Mouse (Mus musculus) lung, adult 2 months (tissue): ENCODE measurements at regions not wholly inside any gene's neighbourhood (a gene's known extent, or its start where the extent isn't known, plus 50 kb on each side); places are given as distances from the start of the nearest gene placed in this dataset.
A peak's percentile ranks its signal among the peaks of the same experiment; 100 is the strongest.

Experiments used
- DNase-seq: peaks from one replicate; pipeline ENCODE4 v3.0.0; 2022
- H3K4me1 ChIP-seq: fragments of 200-500 bp; 2 replicates; pipeline ENCODE4 v1.6.1; 2011; ENCODE audit warnings: low read length; ENCODE audit not compliant: control insufficient read depth, insufficient read depth
- H3K4me3 ChIP-seq: fragments of 200-500 bp; replicated peaks from 2 replicates; pipeline ENCODE3; 2011; ENCODE audit warnings: low read depth, mild to moderate bottlenecking, control low read depth, low read length; ENCODE audit errors: extremely low read depth
- CTCF ChIP-seq: fragments of 200-500 bp; IDR thresholded peaks from 2 replicates; pipeline ENCODE4 v1.5.1; 2011; ENCODE audit warnings: mild to moderate bottlenecking, low read length, control low read depth; ENCODE audit not compliant: insufficient read depth
- POLR2A ChIP-seq: fragments of 200-500 bp; IDR thresholded peaks from 2 replicates; pipeline ENCODE4 v1.6.1; 2011; ENCODE audit warnings: low read depth, mild to moderate bottlenecking, control low read depth, low read length, borderline replicate concordance; ENCODE audit errors: extremely low read depth
- WGBS: fragments of 180-500 bp; shearing (Covaris S2); methylation state at CpG from one replicate; pipeline ENCODE4 v1.1.7; 2018; 5-methylcytosine and 5-hydroxymethylcytosine counted together

GRCm38 (mm10) chr4:35375791-35376190 is 149.8 kb upstream of the C9orf72 start:
- DNase-seq = no peak
- Histone ChIP-seq H3K4me3 (no peak overlapping the region), H3K4me1 (no peaks in the 10 kb centered on the region)
- WGBS = 78% methylated on average over 4 of the region's 4 CpGs
- no peak for TF ChIP-seq CTCF
- no peak for TF ChIP-seq POLR2A

- Histone ChIP-seq H3K4me3 (no peak overlapping the region), H3K4me1 (no peaks in the 10 kb centered on the region)
- DNase-seq = no peak
- WGBS = 56% methylated on average over 9 of the region's 9 CpGs
- no peak for TF ChIP-seq CTCF
- no peak for TF ChIP-seq POLR2A
Measured at GRCm38 (mm10) chr4:35373213-35373860, 147.4 kb upstream of the C9orf72 start.

GRCm38 (mm10) chr4:35372528-35373212 is 146.7 kb upstream of the C9orf72 start:
- WGBS = 21% methylated on average over 8 of the region's 8 CpGs
- peak; percentile 45 for DNase-seq
- Histone ChIP-seq H3K4me1 (no peaks in the 10 kb centered on the region), H3K4me3 (no peak overlapping the region)
- TF ChIP-seq POLR2A = no peak
- peak; percentile 90 for TF ChIP-seq CTCF

GRCm38 (mm10) chr4:35364161-35364560 is 138.2 kb upstream of the C9orf72 start:
- 64% methylated on average over 7 of the region's 7 CpGs for WGBS
- no peak for TF ChIP-seq POLR2A
- TF ChIP-seq CTCF = no peak
- Histone ChIP-seq H3K4me1 (no peaks in the 10 kb centered on the region), H3K4me3 (no peak overlapping the region)
- no peak for DNase-seq

- TF ChIP-seq CTCF = no peak
- TF ChIP-seq POLR2A = no peak
- Histone ChIP-seq H3K4me1 (no peaks in the 10 kb centered on the region), H3K4me3 (no peak overlapping the region)
- DNase-seq = no peak
- 76% methylated on average over 3 of the region's 3 CpGs for WGBS
Measured at GRCm38 (mm10) chr4:35362176-35362575, 136.2 kb upstream of the C9orf72 start.

- Histone ChIP-seq H3K4me1 (no peaks in the 10 kb centered on the region), H3K4me3 (no peak overlapping the region)
- 74% methylated on average over 3 of the region's 3 CpGs for WGBS
- TF ChIP-seq POLR2A = no peak
- TF ChIP-seq CTCF = no peak
- no peak for DNase-seq
Measured at GRCm38 (mm10) chr4:35359376-35359775, 133.4 kb upstream of the C9orf72 start.

- no peak for DNase-seq
- no peaks in the 10 kb centered on the region for H3K4me1 ChIP-seq
- no peak overlapping the region for H3K4me3 ChIP-seq
- 76% methylated on average over 12 of the region's 12 CpGs for WGBS
- TF ChIP-seq POLR2A (no peak), CTCF (no peak)
Measured at GRCm38 (mm10) chr4:35356904-35357563, 131.1 kb upstream of the C9orf72 start.

- no peak for TF ChIP-seq CTCF
- no peak for TF ChIP-seq POLR2A
- 69% methylated on average over 6 of the region's 6 CpGs for WGBS
- no peak for DNase-seq
Measured at GRCm38 (mm10) chr4:35356051-35356450, 130.1 kb upstream of the C9orf72 start.

GRCm38 (mm10) chr4:35354046-35354445 is 128.1 kb upstream of the C9orf72 start:
- DNase-seq = no peak
- Histone ChIP-seq H3K4me3 (no peak overlapping the region), H3K4me1 (no peaks in the 10 kb centered on the region)
- 64% methylated on average over 14 of the region's 14 CpGs for WGBS
- TF ChIP-seq CTCF (no peak), POLR2A (no peak)

More at GRCm38 (mm10) chr4:35356051-35356450, 130.1 kb upstream of the C9orf72 start:
- Histone ChIP-seq H3K4me1 (no peaks in the 10 kb centered on the region), H3K4me3 (no peak overlapping the region)
